Mouse (Mus musculus): ENCODE results near the gene Rab29.
"Not testable (repeated sequence)": the region's sequence is repeated elsewhere in the genome, so short reads cannot be mapped to it uniquely, and the experiment has no call there.

Rab29 gene

GRCm38 (mm10) chr1:131867093-131867945 lies at the start of gene Rab29:
Gene Rab29, plus strand, starts transcription at chr1:131867224.
- DNase-seq (ENCODE audit: extremely low spot score, low read depth, low spot score): peak; percentile 80

GRCm38 (mm10) chr1:131820353-131820752 lies 46.7 kb upstream of the Rab29 start:
- DNase-seq (ENCODE audit: extremely low spot score, low read depth, low spot score): not testable (repeated sequence)

- DNase-seq (ENCODE audit: extremely low spot score, low read depth, low spot score): no peak
These were observed 46.1 kb upstream of the Rab29 start for GRCm38 (mm10) chr1:131820887-131821328.

GRCm38 (mm10) chr1:131822292-131822691 lies 44.7 kb upstream of the Rab29 start:
- DNase-seq (ENCODE audit: extremely low spot score, low read depth, low spot score): no peak

- DNase-seq (ENCODE audit: extremely low spot score, low read depth, low spot score): no peak
These were observed 44.0 kb upstream of the Rab29 start for GRCm38 (mm10) chr1:131822856-131823492.

GRCm38 (mm10) chr1:131823563-131823962 lies 43.5 kb upstream of the Rab29 start:
- DNase-seq (ENCODE audit: extremely low spot score, low read depth, low spot score): no peak

GRCm38 (mm10) chr1:131824528-131825181 lies 42.4 kb upstream of the Rab29 start:
- no peak for DNase-seq (ENCODE audit: extremely low spot score, low read depth, low spot score)

- DNase-seq (ENCODE audit: extremely low spot score, low read depth, low spot score): no peak
These were observed 39.7 kb upstream of the Rab29 start, which contains the start of gene Slc41a1 for GRCm38 (mm10) chr1:131827207-131827786. Gene Slc41a1, plus strand, starts transcription at chr1:131827493.

- DNase-seq (ENCODE audit: extremely low spot score, low read depth, low spot score): peak; percentile 94
These were observed 39.2 kb upstream of the Rab29 start for GRCm38 (mm10) chr1:131827787-131828258.

GRCm38 (mm10) chr1:131828297-131829126 lies 38.5 kb upstream of the Rab29 start:
- no peak for DNase-seq (ENCODE audit: extremely low spot score, low read depth, low spot score)

GRCm38 (mm10) chr1:131829279-131829678 lies 37.7 kb upstream of the Rab29 start:
- DNase-seq (ENCODE audit: extremely low spot score, low read depth, low spot score): no peak

- no peak for DNase-seq (ENCODE audit: extremely low spot score, low read depth, low spot score)
These were observed 36.5 kb upstream of the Rab29 start for GRCm38 (mm10) chr1:131830561-131830960.

GRCm38 (mm10) chr1:131830971-131831641 lies 35.9 kb upstream of the Rab29 start:
- no peak for DNase-seq (ENCODE audit: extremely low spot score, low read depth, low spot score)

GRCm38 (mm10) chr1:131837035-131837434 lies 30.0 kb upstream of the Rab29 start:
- no peak for DNase-seq (ENCODE audit: extremely low spot score, low read depth, low spot score)

GRCm38 (mm10) chr1:131838542-131838941 lies 28.5 kb upstream of the Rab29 start:
- DNase-seq (ENCODE audit: extremely low spot score, low read depth, low spot score): no peak

GRCm38 (mm10) chr1:131839279-131839678 lies 27.7 kb upstream of the Rab29 start:
- no peak for DNase-seq (ENCODE audit: extremely low spot score, low read depth, low spot score)

GRCm38 (mm10) chr1:131842221-131842620 lies 24.8 kb upstream of the Rab29 start:
- DNase-seq (ENCODE audit: extremely low spot score, low read depth, low spot score): no peak

- DNase-seq (ENCODE audit: extremely low spot score, low read depth, low spot score): no peak
These were observed 23.3 kb upstream of the Rab29 start for GRCm38 (mm10) chr1:131843758-131844157.

- no peak for DNase-seq (ENCODE audit: extremely low spot score, low read depth, low spot score)
These were observed 22.1 kb upstream of the Rab29 start for GRCm38 (mm10) chr1:131844883-131845282.

- no peak for DNase-seq (ENCODE audit: extremely low spot score, low read depth, low spot score)
These were observed 20.8 kb upstream of the Rab29 start for GRCm38 (mm10) chr1:131846255-131846654.

Data from hindlimb bud, embryonic 11.5 days (tissue).